Mouse (Mus musculus): Measurements from ENCODE around the gene Lsm4. TPM values are rescaled to one million over a fixed set of nuclear protein-coding genes. Genes with fewer than 3 reads are reported as not detected.
A peak's percentile ranks its signal among the peaks of the same experiment; 100 is the strongest.

Lsm4 gene
- total and polyA plus RNA-seq, 3 experiments = 94.1 to 889 (median 174) TPM

DNA sequence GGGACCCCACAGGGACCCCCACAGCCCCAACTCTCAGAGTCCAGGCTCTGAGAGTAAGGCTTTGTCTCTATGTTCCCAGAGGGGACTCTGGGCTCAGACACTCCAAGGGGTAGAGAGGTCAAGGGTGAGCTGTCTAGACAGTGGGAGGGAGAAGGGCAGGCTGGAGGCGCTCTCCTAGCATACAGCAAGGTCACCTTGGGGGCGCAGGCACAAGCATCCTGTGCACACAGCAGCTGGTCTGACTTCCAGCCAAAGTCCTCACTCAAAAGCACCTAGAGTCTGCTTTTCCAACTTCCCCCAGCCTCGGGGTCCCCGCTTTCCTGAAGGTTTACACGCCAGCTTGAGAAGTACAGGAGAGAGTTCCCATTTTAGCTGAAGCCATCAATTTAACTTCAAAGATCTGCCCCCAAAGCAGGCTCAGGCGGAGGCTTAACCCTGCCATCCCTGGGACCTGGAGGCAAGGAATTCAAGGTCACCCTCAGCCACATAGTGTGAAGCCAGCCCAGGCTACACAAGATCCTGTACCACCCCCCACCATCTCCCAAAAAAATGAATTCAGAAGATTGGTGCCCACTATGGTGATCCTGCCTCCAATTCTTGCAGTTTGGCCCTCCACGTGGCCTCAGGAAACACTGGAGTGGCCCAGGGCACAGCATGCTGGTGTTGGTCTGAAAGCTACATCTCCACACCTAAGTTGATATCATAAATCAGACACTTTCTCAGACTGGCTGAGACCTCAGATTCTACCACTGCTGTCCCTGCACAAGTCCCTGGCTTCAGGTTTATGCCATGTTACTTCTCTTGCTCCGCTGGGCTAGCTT lies 25.5 kb upstream of the Lsm4 start:
- TF ChIP-seq POLR2AphosphoS5 (IDR thresholded peaks at IDR 0.05; ENCODE audit: insufficient replicate concordance, low read depth, low read length) = no peak
- TF ChIP-seq GATA1 (IDR thresholded peaks at IDR 0.05; ENCODE audit: borderline replicate concordance, low read length) = no peak
- no peak for TF ChIP-seq TAL1 (conservative IDR thresholded peaks at IDR 0.05; ENCODE audit: low read depth, low read length)
- no peak for TF ChIP-seq GATA2 (IDR thresholded peaks at IDR 0.05; ENCODE audit: borderline replicate concordance, low read depth, low read length)
- TF ChIP-seq CTCF (IDR thresholded peaks at IDR 0.05; ENCODE audit: low read depth, low read length) = no peak
- Histone ChIP-seq H3K9me3 (replicated peaks) (no peaks in the 10 kb centered on the region), H3K4me3 (ENCODE audit: low read depth, low read length) (no peak overlapping the region), H3K4me1 (ENCODE audit: insufficient read depth, low read depth, low read length) (peaks cover 32% of the 10 kb centered on the region), H3K27me3 (ENCODE audit: insufficient read depth, low read length) (peaks cover 10% of the 10 kb centered on the region; the same call in 1 of the 2 replicates), H3K36me3 (replicated peaks) (peaks cover 44% of the 10 kb centered on the region)
- DNase-seq (ENCODE audit: low spot score) (no peak), ATAC-seq (ENCODE audit: extremely low read depth, insufficient number of reproducible peaks, low FRiP score, poor library complexity, severe bottlenecking) (no peak)

DNA sequence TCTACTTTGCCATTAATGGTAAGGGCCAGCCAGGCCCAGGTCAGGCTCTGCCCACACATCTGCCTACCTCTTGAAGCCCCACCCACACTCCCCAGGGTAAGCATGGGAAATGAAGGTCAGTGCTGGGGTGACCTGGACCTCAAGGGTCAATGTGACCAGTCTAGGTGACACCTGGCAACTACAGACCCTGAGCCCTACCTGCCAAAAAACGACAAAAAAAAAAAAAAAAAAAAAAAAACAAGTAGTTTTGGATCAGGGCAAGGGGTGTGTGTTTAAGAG lies 24.9 kb upstream of the Lsm4 start:
- peaks cover 6% of the 10 kb centered on the region; the same call in 1 of the 2 replicates for H3K27me3 ChIP-seq (ENCODE audit: insufficient read depth, low read length)
- H3K36me3 ChIP-seq (replicated peaks) = peaks cover 49% of the 10 kb centered on the region
- no peak for DNase-seq (ENCODE audit: low spot score)
- no peak overlapping the region for H3K4me3 ChIP-seq (ENCODE audit: low read depth, low read length)
- H3K4me1 ChIP-seq (ENCODE audit: insufficient read depth, low read depth, low read length) = peaks cover 30% of the 10 kb centered on the region
- no peak for ATAC-seq (ENCODE audit: extremely low read depth, insufficient number of reproducible peaks, low FRiP score, poor library complexity, severe bottlenecking)
- TF ChIP-seq POLR2AphosphoS5 (IDR thresholded peaks at IDR 0.05; ENCODE audit: insufficient replicate concordance, low read depth, low read length) (no peak), TAL1 (conservative IDR thresholded peaks at IDR 0.05; ENCODE audit: low read depth, low read length) (no peak), CTCF (IDR thresholded peaks at IDR 0.05; ENCODE audit: low read depth, low read length) (no peak), GATA2 (IDR thresholded peaks at IDR 0.05; ENCODE audit: borderline replicate concordance, low read depth, low read length) (no peak), GATA1 (IDR thresholded peaks at IDR 0.05; ENCODE audit: borderline replicate concordance, low read length) (no peak)
- no peaks in the 10 kb centered on the region for H3K9me3 ChIP-seq (replicated peaks)

DNA sequence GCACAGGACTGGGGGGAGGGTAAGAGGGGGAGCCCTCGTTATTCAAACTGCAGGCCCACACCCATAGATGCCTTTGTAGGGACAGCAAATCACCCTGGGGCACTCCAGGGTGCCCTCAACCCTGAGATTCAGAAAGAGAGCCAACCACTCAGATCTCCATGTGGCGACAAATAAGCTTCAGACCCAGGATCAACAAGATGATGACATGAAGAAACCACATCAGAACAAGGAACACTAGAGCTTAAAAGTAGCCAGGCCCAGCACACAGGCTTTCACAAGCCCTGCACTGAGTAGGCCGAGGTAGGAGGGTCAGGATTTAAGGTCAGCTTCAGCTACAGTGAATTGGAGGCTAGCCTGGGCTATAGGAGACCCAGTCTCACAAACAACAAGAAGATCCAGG lies 24.1 kb upstream of the Lsm4 start:
- Histone ChIP-seq H3K9me3 (replicated peaks) (no peaks in the 10 kb centered on the region), H3K36me3 (replicated peaks) (peaks cover 53% of the 10 kb centered on the region), H3K4me1 (ENCODE audit: insufficient read depth, low read depth, low read length) (peaks cover 27% of the 10 kb centered on the region), H3K4me3 (ENCODE audit: low read depth, low read length) (no peak overlapping the region), H3K27me3 (ENCODE audit: insufficient read depth, low read length) (peaks cover 2% of the 10 kb centered on the region; the same call in 1 of the 2 replicates)
- DNase-seq (ENCODE audit: low spot score) = peak; percentile 30
- no peak for TF ChIP-seq GATA1 (IDR thresholded peaks at IDR 0.05; ENCODE audit: borderline replicate concordance, low read length)
- TF ChIP-seq POLR2AphosphoS5 (IDR thresholded peaks at IDR 0.05; ENCODE audit: insufficient replicate concordance, low read depth, low read length) = no peak
- no peak for TF ChIP-seq CTCF (IDR thresholded peaks at IDR 0.05; ENCODE audit: low read depth, low read length)
- no peak for TF ChIP-seq GATA2 (IDR thresholded peaks at IDR 0.05; ENCODE audit: borderline replicate concordance, low read depth, low read length)
- TF ChIP-seq TAL1 (conservative IDR thresholded peaks at IDR 0.05; ENCODE audit: low read depth, low read length) = no peak
- no peak for ATAC-seq (ENCODE audit: extremely low read depth, insufficient number of reproducible peaks, low FRiP score, poor library complexity, severe bottlenecking)

DNA sequence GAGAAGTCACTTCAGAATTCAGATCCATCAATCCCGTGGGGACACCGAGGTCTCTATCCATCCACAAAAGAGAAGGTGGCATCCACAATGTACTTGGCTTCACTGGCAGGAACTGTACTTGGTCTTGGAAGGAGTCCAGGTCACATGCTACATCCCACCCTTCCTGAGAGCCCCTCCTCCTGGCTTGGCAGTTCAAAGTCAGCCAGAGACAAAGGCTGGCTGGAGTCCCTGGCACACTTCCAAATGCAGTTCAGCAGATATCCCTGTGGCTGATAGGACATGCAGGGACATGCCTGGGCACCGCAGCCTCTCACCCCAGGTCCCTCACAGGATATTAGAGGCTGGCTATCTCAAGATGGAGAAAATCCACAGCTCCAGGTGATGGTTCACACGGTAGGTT lies 23.7 kb upstream of the Lsm4 start:
- no peak for ATAC-seq (ENCODE audit: extremely low read depth, insufficient number of reproducible peaks, low FRiP score, poor library complexity, severe bottlenecking)
- TF ChIP-seq CTCF (IDR thresholded peaks at IDR 0.05; ENCODE audit: low read depth, low read length) = no peak
- TF ChIP-seq GATA2 (IDR thresholded peaks at IDR 0.05; ENCODE audit: borderline replicate concordance, low read depth, low read length) = no peak
- TF ChIP-seq TAL1 (conservative IDR thresholded peaks at IDR 0.05; ENCODE audit: low read depth, low read length) = no peak
- no peak for TF ChIP-seq GATA1 (IDR thresholded peaks at IDR 0.05; ENCODE audit: borderline replicate concordance, low read length)
- TF ChIP-seq POLR2AphosphoS5 (IDR thresholded peaks at IDR 0.05; ENCODE audit: insufficient replicate concordance, low read depth, low read length) = no peak
- Histone ChIP-seq H3K27me3 (ENCODE audit: insufficient read depth, low read length) (peaks cover 2% of the 10 kb centered on the region; the same call in 1 of the 2 replicates), H3K4me3 (ENCODE audit: low read depth, low read length) (no peak overlapping the region), H3K9me3 (replicated peaks) (no peaks in the 10 kb centered on the region), H3K36me3 (replicated peaks) (peaks cover 56% of the 10 kb centered on the region), H3K4me1 (ENCODE audit: insufficient read depth, low read depth, low read length) (peaks cover 27% of the 10 kb centered on the region)
- DNase-seq (ENCODE audit: low spot score) = peak; percentile 55

DNA sequence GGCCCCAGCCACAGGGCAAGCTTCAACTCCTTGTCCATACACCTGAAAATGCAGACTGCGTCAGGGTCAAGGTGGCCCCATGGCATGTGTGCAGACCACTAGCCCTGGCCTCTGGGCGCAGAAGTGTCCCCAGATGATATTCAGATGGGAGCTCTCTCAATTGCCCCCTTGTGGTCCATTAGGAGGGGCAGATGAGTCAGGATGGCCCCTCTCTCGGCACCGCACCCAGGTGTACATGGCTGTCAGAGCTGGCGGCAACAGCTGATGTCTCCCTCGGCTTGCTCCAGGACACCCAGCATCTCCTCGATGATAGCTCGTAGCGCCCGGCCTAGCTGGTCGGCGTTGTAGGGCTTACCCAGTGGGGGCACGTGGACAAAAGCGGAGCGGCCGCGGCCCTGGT lies 22.7 kb upstream of the Lsm4 start:
- H3K27me3 ChIP-seq (ENCODE audit: insufficient read depth, low read length) = peaks cover 2% of the 10 kb centered on the region; the same call in 1 of the 2 replicates
- ATAC-seq (ENCODE audit: extremely low read depth, insufficient number of reproducible peaks, low FRiP score, poor library complexity, severe bottlenecking) (no peak), DNase-seq (ENCODE audit: low spot score) (no peak)
- no peak overlapping the region for H3K4me3 ChIP-seq (ENCODE audit: low read depth, low read length)
- peaks cover 27% of the 10 kb centered on the region for H3K4me1 ChIP-seq (ENCODE audit: insufficient read depth, low read depth, low read length)
- no peaks in the 10 kb centered on the region for H3K9me3 ChIP-seq (replicated peaks)
- peaks cover 66% of the 10 kb centered on the region for H3K36me3 ChIP-seq (replicated peaks)
- TF ChIP-seq CTCF (IDR thresholded peaks at IDR 0.05; ENCODE audit: low read depth, low read length) (no peak), TAL1 (conservative IDR thresholded peaks at IDR 0.05; ENCODE audit: low read depth, low read length) (no peak), GATA2 (IDR thresholded peaks at IDR 0.05; ENCODE audit: borderline replicate concordance, low read depth, low read length) (no peak), POLR2AphosphoS5 (IDR thresholded peaks at IDR 0.05; ENCODE audit: insufficient replicate concordance, low read depth, low read length) (no peak), GATA1 (IDR thresholded peaks at IDR 0.05; ENCODE audit: borderline replicate concordance, low read length) (no peak)

DNA sequence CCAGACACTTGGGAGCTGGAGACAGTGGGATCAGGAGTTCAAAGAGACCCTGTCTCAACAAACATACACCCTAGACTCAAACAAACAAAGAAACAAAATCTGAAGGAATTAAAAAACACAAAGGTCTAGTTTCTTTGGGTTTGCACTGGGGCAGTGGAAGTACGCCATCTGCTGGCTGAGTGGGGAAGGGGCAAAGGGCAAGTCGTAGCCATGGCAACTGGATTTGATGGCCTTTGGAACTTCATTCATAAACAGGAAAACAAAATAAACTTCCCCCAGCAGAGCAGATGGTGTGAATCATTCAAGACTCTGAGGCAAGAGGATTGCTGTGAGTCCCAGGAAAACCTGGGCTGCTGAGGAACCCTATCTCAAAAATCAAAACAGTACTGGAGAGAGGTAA lies 19.8 kb upstream of the Lsm4 start:
- ATAC-seq (ENCODE audit: extremely low read depth, insufficient number of reproducible peaks, low FRiP score, poor library complexity, severe bottlenecking) (no peak), DNase-seq (ENCODE audit: low spot score) (no peak)
- Histone ChIP-seq H3K36me3 (replicated peaks) (peaks cover 93% of the 10 kb centered on the region), H3K4me1 (ENCODE audit: insufficient read depth, low read depth, low read length) (peaks cover 22% of the 10 kb centered on the region), H3K4me3 (ENCODE audit: low read depth, low read length) (no peak overlapping the region), H3K9me3 (replicated peaks) (no peaks in the 10 kb centered on the region), H3K27me3 (ENCODE audit: insufficient read depth, low read length) (no peaks in the 10 kb centered on the region)
- no peak for TF ChIP-seq GATA1 (IDR thresholded peaks at IDR 0.05; ENCODE audit: borderline replicate concordance, low read length)
- TF ChIP-seq CTCF (IDR thresholded peaks at IDR 0.05; ENCODE audit: low read depth, low read length) = peak; percentile 94
- TF ChIP-seq TAL1 (conservative IDR thresholded peaks at IDR 0.05; ENCODE audit: low read depth, low read length) = no peak
- TF ChIP-seq GATA2 (IDR thresholded peaks at IDR 0.05; ENCODE audit: borderline replicate concordance, low read depth, low read length) = no peak
